Mouse (Mus musculus) embryonic fibroblast, embryonic 13.5 days (primary cell): Measurements from ENCODE around the gene Prickle1. TPM values are rescaled to one million over a fixed set of nuclear protein-coding genes. Genes with fewer than 3 reads are reported as not detected.

ENCODE experiments used
- H3K27ac ChIP-seq: 2 replicates; pipeline ENCODE4 v1.5.1; 2012; ENCODE audit warnings: low read length, control low read depth, inconsistent platforms; ENCODE audit not compliant: insufficient read depth
- H3K4me1 ChIP-seq: 2 replicates; pipeline ENCODE4 v1.6.1; 2011; ENCODE audit warnings: low read length; ENCODE audit not compliant: control insufficient read depth, insufficient read depth
- H3K4me3 ChIP-seq: 2 replicates; pipeline ENCODE4 v1.5.1; 2011; ENCODE audit warnings: mild to moderate bottlenecking, control low read depth, low read length; ENCODE audit not compliant: insufficient read depth
- CTCF ChIP-seq: IDR thresholded peaks from 2 replicates; pipeline ENCODE4 v1.5.1; 2011; ENCODE audit warnings: mild to moderate bottlenecking, control low read depth, low read length, moderate library complexity, borderline replicate concordance; ENCODE audit not compliant: insufficient read depth
- POLR2A ChIP-seq: IDR thresholded peaks from 2 replicates; pipeline ENCODE4 v1.6.1; 2011; ENCODE audit warnings: low read depth, mild to moderate bottlenecking, control low read depth, low read length, moderate library complexity
- polyA plus RNA-seq: library from polyadenylated mRNA; stranded (reverse); fragments of >200 nt; gene quantifications from 2 replicates; pipeline ENCODE4 v1.2.4, GENCODE M21; 2011; ENCODE audit warnings: low read depth; ENCODE audit not compliant: missing spikeins, insufficient read length

Gene Prickle1
- polyA plus RNA-seq, 1 experiment: 22.7 TPM

DNA sequence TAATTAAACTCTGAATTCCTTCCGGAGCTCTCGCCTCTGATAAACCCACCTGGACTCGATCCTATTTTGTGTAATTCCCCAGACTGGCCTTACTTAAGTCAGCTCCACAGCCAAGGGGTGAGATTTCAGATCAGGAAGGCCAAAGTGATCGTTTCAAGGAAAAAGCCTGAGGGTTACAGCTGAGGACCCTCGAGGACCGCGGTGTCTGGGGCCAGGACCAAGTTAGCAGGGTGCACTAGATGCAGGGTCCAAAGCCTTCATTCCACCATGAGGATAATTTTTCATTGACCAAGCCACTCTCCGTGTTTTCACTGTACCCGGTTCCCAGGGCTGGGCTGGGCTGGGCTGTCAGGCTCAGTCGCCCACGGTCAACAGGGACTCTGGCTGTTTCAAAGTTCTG lies 594 bp upstream of the Prickle1 start:
- no peak for TF ChIP-seq CTCF
- no peak; the same call in 1 of the 2 replicates for TF ChIP-seq POLR2A
- peaks cover 3% of the 10 kb centered on the region for H3K4me1 ChIP-seq
- H3K4me3 ChIP-seq: peak overlapping the region; percentile 24
- H3K27ac ChIP-seq: 0 out of 2 replicates have a peak overlapping the region, but pooled peaks have one; percentile 1

DNA sequence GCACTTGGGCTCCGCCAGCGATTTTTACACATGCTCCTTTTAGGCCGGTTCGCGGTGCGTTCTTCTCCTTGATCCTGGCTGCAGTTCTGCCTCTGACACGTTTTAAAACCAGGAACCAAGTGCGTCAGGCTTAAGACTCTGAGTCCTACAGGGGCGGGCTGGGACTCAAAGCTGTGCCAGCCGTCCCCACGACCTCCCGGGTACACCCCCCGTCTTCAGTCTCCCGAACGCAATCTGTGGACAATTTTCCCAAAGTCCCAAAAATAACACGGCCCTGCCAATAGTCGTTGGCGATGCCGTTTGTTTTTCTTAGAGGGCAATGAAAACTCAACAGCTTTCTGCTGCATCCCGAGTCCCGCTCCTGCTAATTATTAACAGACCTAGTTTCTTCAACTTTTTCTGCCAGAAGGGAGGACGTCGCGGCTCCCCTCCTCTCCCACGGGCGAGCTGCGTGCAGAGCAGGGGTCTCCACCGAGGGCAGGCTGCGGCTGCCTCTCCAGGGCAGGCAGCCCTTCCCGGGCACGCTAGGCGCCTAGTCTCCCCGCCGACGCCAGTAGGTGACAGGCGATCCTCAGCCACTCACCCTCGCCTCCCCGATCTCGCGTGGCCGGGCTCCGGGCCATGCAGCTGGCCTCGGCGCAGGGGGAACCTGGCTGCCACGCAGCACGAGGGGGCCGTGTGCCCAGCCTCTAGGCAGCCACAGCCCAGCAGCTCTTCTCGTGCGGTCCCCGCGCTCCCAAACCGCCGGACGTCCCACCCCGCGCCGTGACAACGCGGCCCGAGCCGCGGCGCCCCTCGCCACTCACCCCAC lies 598 bp downstream of the Prickle1 start:
- TF ChIP-seq CTCF (no peak), POLR2A (peak; percentile 50)
- H3K4me1 ChIP-seq: peaks cover 3% of the 10 kb centered on the region
- peak overlapping the region; percentile 70 for H3K4me3 ChIP-seq
- peak overlapping the region; percentile 67 for H3K27ac ChIP-seq

DNA sequence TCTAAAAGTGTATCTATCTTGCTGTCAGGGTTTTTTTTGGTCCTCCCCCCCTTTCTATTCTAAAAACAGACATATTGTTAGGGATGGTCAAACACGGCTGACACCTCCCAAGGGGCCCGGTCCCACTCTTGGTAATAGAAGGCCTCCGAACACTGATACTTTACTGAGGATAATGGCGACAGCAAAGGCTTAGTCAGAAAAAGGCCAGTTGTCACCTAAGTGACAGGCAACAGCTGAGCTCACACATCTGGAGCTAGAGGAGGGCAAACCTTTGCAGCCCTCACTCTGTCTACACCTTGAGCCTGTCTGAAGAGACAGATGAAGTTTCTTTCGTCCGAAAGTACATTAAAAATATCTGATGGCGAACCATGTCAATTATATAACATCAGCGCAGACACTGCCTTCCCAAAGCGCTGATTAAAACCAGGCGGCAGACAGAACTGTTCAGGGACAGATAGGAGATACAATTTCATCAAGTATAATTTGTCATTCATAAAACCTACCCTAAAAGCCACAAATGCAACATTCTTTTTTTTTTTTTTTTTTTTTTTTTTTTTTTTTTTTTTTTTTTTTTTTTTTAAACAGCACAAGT lies 1.3 kb downstream of the Prickle1 start:
- TF ChIP-seq POLR2A (no peak), CTCF (no peak)
- peak overlapping the region; percentile 83 for H3K27ac ChIP-seq
- peaks cover 5% of the 10 kb centered on the region for H3K4me1 ChIP-seq
- peak overlapping the region; percentile 70 for H3K4me3 ChIP-seq

DNA sequence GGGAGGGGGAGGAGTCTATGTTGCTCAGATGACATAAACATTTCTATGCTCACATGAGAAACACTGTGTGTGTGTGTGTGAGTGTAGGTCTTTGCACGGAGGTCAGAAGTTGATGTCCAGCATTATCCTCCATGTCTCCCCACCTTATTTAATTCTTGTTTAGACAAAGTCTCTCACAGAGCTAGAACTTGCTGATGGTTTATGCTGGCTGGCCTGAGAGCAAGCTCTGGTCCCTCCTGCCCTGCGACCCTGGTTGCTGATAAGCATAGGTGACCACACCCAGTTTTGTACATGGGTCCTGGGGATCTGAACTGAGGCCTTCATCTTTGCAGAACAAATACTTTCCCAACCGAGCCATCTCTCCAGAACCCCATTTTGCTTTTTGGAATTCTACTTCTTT lies 3.1 kb downstream of the Prickle1 start:
- no peak overlapping the region for H3K4me3 ChIP-seq
- peaks cover 12% of the 10 kb centered on the region for H3K4me1 ChIP-seq
- H3K27ac ChIP-seq: peak overlapping the region; percentile 30; the same call in 1 of the 2 replicates
- TF ChIP-seq CTCF (no peak), POLR2A (no peak)

DNA sequence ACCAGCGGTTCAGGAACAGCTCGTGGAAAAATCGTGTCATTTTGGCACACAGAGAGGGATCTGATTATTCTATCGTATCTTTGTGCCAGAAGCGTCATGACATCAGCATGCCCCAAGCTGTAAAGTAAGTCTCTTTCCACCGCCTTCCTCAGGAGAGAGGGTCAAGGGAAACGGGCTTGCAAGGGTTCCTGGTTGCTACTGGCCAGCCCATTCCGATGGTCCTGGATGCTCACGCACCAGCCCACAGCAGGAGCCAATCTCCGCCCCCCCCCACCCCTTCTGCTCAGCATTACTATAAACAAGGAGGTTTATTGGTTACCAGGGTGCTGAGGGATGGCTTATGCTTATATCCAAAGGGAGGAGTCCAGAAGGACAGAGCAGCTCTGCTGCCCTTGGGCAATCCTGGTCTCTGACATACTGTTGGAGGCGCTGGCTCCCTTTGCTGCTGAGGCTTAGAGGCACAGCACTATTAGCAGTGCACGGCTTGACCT lies 3.8 kb downstream of the Prickle1 start:
- Histone ChIP-seq H3K4me3 (peak overlapping the region; percentile 30; the same call in 1 of the 2 replicates), H3K4me1 (peaks cover 12% of the 10 kb centered on the region), H3K27ac (peak overlapping the region; percentile 62)
- TF ChIP-seq POLR2A (peak; percentile 54), CTCF (peak; percentile 58; the same call in 1 of the 2 replicates)

DNA sequence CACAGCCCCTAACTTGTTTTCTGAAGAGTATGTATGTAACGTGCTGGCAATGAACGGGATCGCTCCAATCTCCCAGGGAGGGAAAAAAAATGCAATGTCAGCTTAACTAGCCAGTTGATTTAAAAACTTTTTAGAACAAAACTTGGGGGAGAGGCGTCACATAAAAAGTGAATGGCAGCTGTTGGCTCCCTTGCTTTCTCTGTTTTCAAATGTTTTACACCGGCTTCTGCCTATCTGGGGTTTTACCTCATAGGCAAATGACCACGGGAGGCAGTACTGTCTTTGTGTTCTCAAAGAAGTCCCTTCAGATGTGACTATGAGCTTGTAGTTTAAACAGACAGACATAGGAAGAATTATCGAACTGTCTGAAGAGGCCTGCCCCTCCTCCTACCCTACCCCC lies 4.3 kb downstream of the Prickle1 start:
- no peak for TF ChIP-seq CTCF
- TF ChIP-seq POLR2A: no peak; the same call in 1 of the 2 replicates
- Histone ChIP-seq H3K4me1 (peaks cover 9% of the 10 kb centered on the region), H3K27ac (peak overlapping the region; percentile 5; the same call in 1 of the 2 replicates), H3K4me3 (no peak overlapping the region)

DNA sequence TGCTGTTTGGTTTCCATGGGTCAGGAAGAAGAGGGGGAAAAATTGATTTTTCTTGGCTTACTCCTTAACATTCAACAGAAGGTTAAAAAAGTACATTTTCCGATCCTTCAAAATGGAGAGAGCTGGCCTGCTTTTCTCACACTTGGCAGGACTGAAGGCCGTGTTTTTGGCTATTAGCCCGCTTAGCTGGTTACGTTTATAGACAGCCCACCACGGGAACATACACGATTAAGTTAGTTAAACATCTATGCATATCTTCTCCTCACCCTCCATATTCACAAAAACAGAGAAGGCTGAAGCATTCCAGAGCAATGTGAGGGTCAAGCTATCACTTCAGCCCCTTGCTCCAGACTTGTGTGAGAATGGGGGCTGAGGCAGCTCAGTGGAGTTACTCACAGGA lies 7.3 kb downstream of the Prickle1 start:
- Histone ChIP-seq H3K27ac (peak overlapping the region; percentile 49), H3K4me1 (peaks cover 9% of the 10 kb centered on the region), H3K4me3 (no peak overlapping the region)
- no peak for TF ChIP-seq POLR2A
- TF ChIP-seq CTCF: no peak

DNA sequence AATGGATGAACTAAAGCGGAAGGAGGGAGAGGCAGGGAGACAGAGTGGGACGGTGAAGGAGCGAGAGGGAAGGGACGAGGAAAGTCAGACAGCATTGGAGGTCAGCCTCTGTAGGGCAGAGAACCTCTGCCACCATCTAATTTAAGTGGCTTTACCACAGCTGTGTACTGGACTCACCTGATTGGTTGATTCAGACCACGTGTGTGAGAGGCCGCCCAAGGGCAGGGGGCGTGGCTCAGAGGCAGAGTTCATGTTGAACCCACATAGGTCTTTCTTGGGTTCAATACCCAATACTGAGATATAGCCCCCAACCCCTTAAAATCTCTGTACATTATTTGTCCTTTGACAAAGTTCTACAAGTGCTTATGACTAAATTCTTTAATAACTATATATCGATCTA lies 8.0 kb downstream of the Prickle1 start:
- no peak overlapping the region for H3K4me3 ChIP-seq
- peaks cover 9% of the 10 kb centered on the region for H3K4me1 ChIP-seq
- H3K27ac ChIP-seq: no peak overlapping the region; the same call in 1 of the 2 replicates
- TF ChIP-seq CTCF: no peak
- TF ChIP-seq POLR2A: no peak

DNA sequence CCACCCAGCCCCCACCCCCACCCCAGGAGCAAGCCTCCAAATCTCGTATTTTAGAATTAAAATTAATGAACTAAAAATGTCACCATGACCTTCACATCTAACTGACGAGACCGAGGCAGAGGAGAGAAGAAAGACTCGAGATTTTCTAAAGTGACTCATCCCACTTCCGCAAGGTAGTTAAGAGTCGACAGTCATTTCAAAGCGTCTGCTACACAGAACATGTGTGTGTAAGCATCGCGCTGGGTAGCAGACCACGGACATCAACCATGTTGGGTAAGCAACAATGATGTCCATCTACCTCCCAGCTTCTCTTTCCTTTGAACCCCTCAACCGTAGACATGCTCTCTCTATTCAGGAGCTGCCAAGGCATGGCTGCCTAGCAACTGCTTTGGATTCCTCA lies 12.6 kb downstream of the Prickle1 start:
- Histone ChIP-seq H3K4me3 (no peak overlapping the region), H3K4me1 (no peaks in the 10 kb centered on the region), H3K27ac (no peak overlapping the region)
- TF ChIP-seq POLR2A (no peak), CTCF (no peak)

DNA sequence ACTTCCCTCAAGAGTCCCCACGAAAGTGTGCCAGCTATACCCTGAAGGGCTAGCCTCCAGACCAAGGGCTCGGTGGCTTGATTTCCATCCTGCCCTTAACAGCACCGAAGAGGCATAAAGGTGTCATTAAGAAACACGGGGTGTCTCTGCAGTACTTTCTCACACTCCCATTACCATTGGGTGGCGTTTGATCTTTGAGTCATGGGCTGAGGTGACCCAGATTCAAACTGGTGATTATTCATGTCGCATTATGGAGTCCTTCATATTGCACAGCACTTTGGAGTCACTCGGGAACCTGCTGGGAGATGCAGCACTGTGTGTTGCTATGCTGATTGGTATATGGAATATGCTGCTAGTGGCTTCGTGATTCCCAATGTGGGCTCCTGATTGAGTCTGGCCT lies 14.0 kb downstream of the Prickle1 start:
- TF ChIP-seq CTCF (no peak), POLR2A (no peak)

More for the DNA sequence above, 14.0 kb downstream of the Prickle1 start:
- Histone ChIP-seq H3K27ac (no peak overlapping the region), H3K4me1 (0 out of 2 replicates have a peak, but pooled peaks cover under 1% of the 10 kb centered on the region), H3K4me3 (no peak overlapping the region)
